Mouse (Mus musculus) frontal cortex, postnatal 25 days (tissue): Measurements from ENCODE around the gene Abcf1.
"Not testable (repeated sequence)": the region's sequence is repeated elsewhere in the genome, so short reads cannot be mapped to it uniquely, and the experiment has no call there.

Experiments used
- DNase-seq, 2 experiments: peaks; one replicate each; pipeline ENCODE4 v3.0.0; 2022; ENCODE audit warnings: low spot score in 2 of 2

The Abcf1 gene

DNA sequence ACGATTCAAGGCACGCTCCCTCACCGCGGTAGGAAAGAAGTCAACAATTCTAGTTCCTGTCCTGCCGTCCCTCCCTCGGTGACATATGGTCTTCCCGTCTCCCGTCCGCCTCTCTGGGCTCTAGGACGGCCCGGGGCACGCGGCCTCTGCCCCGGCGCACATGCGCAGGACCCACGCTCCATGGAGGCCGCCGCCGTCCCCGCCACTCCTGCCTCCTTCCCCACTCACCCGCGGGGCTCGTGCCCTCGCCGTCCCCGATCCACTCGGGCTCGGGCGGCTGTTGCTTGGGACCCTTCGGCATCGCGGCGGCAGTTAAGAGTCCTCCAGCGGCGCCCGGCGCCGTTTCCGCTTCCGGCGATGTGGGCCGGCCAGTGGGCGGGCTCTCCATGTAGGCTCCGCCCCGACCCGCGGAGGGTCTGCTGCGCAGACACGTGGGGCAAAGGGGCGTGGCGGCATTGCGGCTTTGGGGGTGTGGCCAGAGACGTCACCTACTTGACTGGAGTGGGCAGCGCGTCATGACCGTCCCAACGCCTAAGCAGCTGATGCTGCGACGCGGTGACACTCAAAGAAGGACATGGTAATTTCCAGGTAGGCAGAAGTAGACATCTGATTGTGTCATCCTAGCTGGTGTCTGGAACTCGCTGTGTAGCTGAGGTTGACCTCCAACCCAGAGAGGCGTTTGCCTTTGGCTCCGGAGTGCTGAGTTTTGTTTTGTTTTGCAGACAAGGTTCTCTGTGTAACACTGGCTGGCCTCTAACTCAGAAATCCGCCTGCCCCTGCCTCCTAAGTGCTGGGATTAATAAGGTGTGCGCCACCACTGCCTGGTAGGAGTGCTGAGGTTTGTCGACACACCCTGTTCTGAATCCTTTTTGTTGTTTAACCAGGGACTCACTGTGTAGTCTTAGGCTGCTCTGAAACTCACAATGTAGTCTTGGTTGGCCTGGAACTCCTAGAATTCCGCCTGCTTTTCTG lies at the start of gene Abcf1:
Abcf1 (minus strand) TSS at position 344 of the 972 bp plus-strand sequence.
- peak; percentile 92 to 98 for DNase-seq

DNA sequence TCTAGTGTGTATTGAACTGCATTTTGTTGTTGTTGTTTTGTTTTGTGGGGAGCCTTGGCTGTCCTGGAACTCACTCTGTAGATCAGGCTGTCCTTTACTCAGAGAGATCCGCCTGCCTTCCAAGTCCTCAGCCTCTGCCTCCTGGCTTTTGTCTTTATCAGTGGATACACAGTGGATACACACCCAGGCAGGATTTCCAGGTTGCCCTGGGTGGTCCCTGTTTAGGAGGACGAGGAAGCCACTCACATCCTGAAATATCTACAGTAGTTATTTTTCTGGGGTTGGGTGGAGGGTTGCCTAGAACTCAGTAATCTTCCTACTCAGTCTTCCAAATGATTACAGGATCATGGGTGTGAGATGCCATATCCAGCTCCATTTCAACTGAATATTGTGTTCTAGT lies 49.4 kb upstream of the Abcf1 start:
- no peak for DNase-seq

DNA sequence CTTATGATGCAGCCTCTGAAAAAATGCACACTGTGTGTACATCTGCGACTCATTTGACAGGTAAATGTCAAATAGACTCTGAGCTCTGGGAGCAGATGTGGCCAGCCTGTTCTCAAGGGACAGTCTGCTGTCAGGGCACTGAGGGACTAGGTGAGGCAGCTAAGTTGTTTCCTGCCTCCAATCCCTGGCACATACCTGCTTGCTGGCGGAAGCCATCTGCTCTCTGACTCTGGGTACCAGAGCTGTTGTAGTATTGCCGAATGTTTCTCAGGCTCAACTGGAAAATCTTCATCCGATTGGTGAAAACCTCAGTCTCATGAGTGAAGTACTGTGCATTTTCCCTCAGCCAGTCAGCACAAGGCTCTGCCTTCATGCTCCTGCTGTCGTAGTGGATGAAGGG lies 47.5 kb upstream of the Abcf1 start:
- no peak for DNase-seq

DNA sequence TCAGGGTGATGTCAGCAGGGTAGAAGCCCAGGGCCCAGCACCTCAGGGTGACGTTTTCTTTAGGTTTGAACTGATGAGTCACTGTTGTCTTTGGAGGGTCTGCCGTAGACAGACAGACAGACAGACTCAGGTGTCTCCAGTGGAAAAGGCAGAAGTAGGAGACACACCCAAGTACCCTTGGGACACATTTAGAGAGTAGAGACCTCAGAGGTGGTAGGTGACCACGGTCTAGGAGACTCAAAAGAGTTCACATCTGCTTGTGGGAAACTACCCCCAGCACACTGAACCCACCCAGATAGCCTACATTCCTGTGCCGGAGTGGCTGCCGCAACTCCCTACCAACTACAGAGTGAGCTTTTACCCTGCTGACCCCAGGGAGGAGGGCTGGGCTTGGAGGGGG lies 45.4 kb upstream of the Abcf1 start:
- no peak for DNase-seq

DNA sequence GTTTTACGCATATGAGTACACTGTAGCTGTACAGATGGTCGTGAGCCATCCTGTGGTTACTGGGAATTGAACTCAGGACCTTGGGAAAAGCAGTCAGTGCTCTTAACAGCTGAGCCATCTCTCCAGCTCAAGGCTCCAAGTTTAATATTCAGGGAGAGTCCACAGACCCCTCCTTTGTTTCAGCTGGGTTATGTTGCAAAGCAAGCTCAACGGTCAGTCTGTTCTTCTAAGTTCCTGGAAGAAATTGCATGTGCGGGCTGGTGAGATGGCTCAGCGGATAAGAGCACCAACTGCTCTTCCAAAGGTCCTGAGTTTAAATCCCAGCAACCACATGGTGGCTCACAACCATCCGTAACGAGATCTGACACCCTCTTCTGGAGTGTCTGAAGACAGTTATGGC lies 34.8 kb upstream of the Abcf1 start:
- not testable (repeated sequence) for DNase-seq

DNA sequence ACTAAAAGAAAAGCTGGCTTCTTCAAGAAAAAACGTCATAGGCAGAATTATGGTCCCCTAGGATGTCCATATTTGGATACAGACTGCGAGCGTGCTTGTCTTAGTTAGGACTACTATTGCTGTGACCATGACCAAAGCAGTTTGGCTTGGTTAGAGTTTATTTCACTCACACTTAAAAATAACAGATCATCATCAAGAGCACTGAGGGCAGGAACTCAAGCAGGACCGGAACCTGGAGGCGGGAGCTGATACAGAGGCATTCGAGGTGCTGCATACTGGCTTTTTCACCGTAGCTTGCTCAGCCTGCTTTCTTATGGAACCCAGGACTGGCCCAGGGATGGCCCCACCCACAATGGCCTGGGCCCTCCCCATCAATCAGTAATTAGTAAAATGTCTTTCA lies 33.8 kb upstream of the Abcf1 start:
- DNase-seq = no peak

DNA sequence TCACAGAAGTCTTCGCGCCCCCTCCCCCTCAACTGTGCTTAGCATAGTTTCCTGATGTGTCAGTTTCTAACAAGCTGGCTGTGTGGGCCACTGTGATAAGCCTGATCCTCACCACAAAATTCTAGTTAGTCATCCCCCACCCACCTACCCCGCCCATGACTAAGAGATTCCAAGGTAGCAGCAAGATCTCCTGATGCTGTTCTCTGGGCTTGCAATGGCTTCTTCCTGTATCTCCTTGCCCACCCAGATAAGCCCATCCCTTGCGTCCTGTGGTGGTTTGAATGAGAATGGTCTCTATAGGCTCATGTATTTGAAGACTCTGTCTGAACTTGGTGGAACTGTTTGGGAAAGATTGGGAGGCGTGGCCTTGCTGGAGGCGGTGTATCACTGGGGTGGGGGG lies 32.4 kb upstream of the Abcf1 start:
- no peak for DNase-seq

DNA sequence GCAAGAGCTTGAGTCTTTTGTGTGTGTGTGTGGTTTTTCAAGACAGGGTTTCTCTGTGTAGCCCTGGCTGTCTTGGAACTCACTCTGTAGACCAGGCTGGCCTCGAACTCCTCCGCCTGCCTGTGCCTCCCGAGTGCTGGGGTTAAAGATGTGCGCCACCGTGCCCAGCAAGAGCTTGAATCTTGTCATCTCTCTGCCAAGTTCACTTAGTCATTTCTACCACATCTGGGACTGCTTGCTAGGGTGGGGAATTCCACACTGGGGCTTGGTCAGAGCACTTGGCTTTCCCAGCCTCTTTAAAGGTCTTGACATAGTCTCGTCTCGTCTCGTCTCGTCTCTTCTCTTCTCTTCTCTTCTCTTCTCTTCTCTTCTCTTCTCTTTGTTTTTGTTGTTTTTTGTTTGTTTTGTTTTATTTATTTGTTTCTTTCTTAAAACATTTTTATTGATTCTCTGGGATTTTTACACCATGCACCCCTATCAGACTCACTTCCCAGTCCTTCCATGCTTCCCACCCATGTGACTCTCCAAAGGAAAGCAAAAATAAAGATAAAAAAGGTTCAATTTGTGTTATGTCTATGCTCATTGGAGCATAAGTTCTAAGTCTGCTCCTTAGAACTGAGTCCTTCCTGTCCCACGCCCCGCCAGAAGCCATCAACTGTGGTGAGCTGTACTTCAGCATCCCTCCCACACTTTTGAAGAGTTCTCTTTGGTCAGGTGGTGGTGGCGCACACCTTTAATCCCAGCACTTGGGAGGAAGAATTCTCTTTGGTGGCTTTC lies 31.7 kb upstream of the Abcf1 start:
- DNase-seq = no peak

DNA sequence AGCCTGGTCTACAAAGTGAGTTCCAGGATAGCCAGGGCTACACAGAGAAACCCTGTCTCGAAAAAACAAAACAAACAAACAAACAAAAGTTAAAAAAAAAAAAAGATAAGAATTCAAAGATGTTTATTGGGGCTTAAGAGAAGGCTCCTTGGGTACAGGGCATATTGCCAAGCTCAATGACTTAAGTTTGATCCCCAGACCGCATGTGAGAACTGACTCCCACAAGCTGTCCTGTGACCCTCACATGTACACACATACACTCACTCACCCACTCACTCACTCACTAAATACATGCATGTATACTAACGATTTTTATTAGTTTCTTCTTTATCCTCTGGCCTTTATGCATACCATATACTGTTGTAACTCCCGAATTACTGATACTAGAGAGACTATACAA lies 30.8 kb upstream of the Abcf1 start:
- DNase-seq = no peak

DNA sequence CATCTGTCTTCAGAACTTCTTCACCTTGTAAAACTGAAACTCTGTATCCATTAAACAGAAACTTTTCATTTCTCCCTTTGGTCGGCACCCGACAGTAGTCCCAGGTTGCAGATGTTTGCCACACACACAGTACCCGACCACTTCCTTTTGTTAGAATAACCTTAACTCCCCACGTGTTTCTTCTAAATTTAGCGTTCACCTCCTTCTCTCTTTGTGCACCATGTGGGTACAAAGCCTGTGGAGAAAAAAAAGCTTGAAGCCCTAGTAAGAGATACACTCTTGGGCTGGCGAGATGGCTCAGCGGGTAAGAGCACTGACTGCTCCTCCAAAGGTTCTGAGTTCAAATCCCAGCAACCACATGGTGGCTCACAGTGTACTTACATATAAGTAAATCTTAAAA lies 29.8 kb upstream of the Abcf1 start:
- DNase-seq = no peak

DNA sequence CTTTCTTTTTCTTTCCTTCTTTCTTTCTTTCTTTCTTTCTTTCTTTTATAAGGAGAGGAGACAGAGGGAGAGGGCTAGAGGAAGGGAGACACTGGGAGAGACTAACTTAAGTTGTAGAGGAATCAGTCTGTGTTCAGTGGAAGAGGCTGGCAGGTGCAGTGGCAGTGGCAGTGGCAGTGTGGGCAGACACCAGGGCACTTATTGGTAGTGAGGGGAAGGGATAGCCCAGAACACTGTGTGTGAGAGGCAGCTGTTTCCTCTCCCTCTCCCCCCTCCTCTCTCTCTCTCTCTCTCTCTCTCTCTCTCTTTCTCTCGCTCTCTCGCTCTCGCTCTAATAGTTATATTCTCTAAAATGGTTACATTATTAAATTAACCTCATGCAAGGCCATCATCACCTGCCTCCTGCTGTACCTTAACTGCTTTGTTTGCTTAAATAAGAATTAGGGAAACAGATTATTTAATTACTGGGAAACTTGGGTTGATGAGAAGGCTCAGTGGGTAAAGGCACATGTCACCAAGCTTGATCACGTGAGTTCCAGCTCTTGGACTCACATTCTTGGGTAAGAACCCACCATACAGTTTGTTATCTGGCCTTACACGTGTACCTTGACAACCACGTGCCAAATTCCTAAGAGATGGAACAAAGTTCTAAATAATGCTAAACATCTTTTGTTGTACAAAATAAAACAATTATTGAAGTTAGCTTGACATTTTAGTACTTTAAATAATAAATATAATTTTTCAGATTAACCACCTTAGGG lies 29.2 kb upstream of the Abcf1 start:
- DNase-seq = no peak

DNA sequence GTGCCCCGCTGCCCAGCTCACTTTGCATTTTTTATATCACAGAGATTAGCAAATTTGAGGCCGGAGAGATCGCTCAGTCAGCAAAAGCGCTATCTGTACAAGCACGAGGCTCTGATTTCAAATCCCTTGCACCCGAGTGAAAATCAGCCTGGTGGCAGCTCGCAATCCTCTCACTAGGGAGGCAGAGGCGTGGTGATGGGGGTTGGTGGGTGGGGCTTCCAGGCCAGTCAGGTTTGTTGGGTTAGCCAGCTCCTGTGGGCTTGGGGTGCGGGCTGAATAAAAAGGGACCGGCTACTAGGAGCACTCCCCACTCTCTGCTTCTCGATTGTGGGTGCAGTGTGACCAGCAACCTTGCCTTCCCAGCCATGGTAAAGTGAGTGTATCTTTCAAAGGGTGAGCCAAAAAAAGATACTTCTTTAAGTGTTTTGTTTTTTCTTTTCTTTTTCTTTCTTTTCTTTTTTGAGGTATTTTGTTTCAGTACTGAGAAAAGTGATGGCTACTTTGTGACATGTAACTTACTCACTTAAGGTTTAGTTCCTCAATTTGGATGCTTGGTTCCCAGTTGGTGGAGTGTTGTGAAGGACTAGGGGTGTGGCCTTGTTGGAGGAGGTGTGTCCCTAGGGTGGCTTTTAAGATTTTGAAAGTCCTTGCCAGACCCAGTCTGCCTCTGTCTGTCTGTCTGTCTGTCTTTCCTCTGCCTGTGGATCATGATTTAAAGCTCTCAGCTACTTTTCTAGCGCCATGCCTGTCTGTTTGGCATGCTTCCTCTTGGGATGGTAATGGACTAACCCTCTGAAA lies 28.4 kb upstream of the Abcf1 start:
- no peak for DNase-seq

DNA sequence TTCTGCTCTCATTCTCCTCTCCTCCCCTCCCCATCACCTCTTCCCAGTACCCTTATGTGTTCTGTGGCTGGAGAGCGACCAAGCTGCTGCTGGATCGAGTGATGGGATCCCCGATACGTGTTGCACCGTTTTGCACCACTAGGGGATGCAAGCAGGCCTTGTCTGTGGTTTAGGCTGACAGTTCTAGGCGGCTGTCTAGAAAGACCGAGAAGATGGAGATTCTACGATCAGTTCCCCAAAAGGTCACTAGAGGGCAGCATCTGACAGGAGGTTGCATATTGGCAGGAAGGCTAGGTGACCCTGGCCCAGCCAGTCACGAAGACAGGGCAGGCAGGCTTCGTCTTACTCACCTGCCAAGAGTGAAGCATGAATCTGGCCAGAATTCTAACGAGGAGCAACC lies 27.4 kb upstream of the Abcf1 start:
- DNase-seq = peak; percentile 90 to 98

DNA sequence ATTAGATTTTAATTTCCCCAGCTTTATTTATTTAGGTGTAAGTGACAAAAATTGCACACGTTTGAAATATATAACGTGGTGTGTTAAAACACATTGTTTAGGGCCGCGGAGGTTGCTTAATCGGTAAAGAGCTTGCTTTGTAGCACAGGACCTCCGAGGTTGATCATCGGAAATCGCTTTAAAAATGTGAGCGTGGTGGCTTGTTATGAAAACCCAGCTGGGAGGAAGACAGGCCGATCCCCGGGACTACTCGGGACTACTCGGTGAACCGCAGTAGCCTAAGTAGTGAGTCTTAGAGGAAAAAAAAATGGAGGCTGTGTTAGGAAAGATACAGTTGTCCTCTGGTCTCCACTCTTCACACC lies 25.3 kb upstream of the Abcf1 start:
- DNase-seq = no peak

DNA sequence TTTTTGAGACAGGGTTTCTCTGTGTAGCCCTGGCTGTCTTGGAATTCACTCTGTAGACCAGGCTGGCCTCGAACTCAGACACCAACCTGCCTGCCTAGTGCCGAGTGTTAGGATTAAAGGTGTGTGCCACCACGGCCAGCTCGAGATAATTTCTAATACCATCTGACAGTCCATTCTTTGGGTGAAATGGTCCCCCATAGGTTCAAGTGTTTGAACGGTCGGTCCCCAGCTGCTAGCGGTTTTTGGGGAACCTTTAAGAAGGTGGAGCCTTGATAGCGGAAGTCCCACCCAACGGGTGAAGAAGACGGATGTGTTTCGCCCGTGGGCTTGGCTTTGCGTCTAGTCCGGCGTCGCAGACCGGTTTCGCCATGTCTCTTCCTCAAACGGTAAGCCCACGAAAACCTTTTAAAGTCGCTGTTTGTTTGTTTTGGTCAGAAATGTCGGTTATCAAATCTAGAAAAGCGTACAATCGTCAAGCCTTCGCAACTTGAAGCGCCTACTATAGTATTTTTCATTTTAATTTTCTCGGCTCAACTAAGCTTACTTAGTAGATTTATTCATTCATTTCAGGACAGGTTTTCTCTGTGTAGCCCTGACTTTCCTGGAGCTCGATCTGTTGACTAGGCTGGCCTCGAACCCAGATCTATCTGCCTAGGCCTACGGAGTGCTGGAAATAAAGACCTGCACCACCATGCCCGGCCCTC lies 24.8 kb upstream of the Abcf1 start:
- DNase-seq = peak; percentile 59 to 65

DNA sequence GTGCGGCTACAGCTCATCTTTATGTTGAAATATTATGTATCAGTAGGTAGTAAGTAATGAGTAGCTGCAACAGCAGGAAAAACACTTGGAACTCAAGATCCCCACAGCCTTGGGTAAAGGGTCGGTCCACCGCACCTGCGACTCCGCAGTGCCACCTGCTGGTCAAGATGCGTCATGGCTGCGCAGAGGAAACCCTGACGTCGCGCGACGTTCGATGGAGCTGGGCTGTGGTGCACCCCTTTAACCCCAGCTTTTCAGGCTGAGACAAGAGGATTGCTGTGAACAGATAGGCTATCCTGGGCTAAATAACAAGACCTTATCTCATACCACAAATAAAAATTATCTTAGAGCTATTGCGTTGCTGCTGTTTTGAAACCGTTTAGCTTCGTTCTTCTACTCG lies 24.1 kb upstream of the Abcf1 start:
- DNase-seq = peak; percentile 50 to 60

DNA sequence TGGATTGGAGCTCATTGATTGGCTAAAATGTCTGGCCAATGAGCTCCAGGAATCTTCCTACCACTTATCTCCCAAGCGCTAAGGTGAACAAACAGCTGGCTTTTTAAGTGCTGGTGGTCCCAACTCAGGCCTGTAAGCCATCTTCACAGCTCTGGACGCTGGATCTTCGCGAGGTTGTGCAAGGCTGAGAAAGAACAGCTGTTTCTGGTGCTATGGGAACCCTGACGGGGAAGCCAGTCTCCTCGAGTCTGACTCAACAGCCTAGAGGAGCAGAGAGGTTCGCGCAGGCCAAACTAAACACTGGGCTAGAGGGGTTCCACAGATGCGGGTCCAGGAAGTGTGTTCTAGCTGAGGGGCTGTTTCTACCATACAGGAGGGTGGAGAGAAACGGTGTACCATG lies 22.2 kb upstream of the Abcf1 start:
- no peak for DNase-seq

DNA sequence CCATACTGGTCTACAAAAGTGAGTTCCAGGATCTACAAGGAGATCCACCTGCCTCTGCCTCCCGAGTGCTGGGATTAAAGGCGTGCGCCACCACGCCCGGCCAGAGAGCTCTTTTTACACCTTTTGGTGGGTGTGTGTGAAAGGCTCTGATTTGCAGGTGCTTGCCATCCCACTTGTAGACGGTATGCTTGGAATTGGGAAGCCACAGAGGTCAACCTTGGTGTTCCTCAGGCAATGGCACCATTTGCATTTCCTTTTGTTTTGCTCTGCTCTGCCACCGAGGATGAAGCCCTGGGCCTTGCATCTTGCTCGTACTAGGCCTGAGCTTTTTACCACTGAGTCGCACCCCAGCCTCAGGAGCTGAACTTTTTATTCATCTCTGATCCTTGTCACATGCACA lies 12.2 kb upstream of the Abcf1 start:
- DNase-seq = no peak

DNA sequence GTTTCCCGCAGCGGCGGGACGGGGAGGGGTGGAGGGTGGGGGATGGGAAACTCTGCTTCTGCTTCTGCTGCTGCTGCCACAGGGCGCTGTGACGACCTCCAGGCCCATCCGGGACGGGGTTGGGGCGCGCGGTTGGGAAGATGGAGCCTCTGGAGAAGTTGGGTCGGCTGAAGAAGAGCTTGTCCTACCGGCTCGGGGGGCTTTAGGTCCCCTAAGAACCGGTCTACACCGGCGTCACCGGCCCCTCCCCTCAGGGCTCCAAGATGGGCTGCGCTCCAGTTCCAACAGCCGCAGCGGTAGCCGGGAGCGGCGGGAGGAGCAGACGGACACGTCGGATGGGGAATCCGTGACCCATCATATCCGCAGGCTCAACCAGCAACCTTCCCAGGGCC lies 10.8 kb upstream of the Abcf1 start:
- DNase-seq = peak in 1 of 2 experiments; percentile 41

DNA sequence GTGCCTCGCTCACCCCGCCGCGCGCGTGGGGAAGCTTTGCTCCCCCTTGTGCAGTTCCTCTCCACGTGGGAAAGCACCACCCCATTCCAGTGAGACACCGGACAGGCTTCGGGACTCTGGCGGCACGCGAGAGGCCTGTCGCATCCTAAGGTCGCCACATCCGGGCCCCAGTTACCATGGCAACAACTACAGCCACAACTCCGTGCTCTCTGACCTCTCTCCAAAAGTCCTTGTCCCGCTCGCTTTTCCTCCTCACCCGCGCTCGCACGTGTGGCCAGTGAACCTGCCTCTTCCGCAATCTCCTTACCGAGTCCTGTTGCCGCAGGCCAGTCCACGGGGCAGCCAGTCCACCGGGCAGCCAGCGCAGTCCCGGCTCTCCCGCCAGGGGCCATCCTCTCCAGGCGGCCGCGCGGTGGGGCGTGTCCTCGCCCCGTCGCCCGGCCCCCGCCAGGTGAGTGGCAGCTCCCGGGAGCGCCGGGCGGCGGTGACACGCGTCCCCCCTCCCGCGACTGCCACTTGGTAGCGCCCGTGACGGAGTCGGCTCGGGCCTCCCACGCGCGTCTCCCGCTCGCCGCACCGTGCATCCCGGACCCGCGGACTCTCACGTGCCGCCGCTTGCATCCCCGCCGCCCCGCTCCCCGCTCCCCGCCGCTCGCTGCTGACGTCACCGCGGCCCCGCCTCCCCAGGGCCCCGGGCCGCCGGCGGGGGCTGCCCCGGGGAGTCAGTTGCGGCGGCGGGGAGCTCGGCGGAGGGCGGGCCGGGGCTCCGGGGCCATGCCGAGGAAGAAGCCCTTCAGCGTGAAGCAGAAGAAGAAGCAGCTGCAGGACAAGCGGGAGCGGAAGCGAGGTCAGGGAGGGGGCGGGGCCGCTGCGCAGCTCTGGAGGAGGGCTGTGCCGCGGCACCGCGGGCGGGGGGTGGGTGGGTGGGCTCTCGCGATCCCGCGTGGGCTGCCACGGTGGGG lies 10.1 kb upstream of the Abcf1 start, which contains the start of the genes Gnl1 and Prr3:
Gnl1 (plus strand) TSS at position 451 of the 962 bp plus-strand sequence.
Prr3 (minus strand) TSS at position 836 of the 962 bp plus-strand sequence.
- peak; percentile 92 to 94 for DNase-seq
